Mouse (Mus musculus) left cerebral cortex, adult 2 months (tissue): ENCODE results near the gene Gtf3c1. TPM values are rescaled to one million over a fixed set of nuclear protein-coding genes. Genes with fewer than 3 reads are reported as not detected.
A peak's percentile ranks its signal among the peaks of the same experiment; 100 is the strongest.

Experiments used
- DNase-seq, 2 experiments: peaks; one replicate each; pipeline ENCODE4 v3.0.0; 2021 to 2022; ENCODE audit warnings: low spot score in 2 of 2, mixed read lengths in 1 of 2; ENCODE audit errors: extremely low spot score in 1 of 2
- H3K27ac ChIP-seq: fragments of 200-600 bp; 2 replicates; pipeline ENCODE4 v1.8.1; 2022
- H3K4me3 ChIP-seq: fragments of 200-600 bp; 2 replicates; pipeline ENCODE4 v1.8.1; 2022
- CTCF ChIP-seq: fragments of 200-600 bp; IDR thresholded peaks from 2 replicates; pipeline ENCODE4 v1.8.1; 2022; ENCODE audit warnings: antibody characterized with exemption, mild to moderate bottlenecking, moderate library complexity
- intact Hi-C: fragments of 180-260 bp; cut with DNase I; formaldehyde crosslinking; loops from one replicate; pipeline ENCODE4 v1.15.1; 2025
- total RNA-seq, 2 experiments: library from RNA; stranded (reverse); gene quantifications; 2 replicates each; pipeline ENCODE4 v1.2.3; 2021

Gtf3c1 gene
- total RNA-seq, 2 experiments from 2014 or later = 103 to 107 TPM

DNA sequence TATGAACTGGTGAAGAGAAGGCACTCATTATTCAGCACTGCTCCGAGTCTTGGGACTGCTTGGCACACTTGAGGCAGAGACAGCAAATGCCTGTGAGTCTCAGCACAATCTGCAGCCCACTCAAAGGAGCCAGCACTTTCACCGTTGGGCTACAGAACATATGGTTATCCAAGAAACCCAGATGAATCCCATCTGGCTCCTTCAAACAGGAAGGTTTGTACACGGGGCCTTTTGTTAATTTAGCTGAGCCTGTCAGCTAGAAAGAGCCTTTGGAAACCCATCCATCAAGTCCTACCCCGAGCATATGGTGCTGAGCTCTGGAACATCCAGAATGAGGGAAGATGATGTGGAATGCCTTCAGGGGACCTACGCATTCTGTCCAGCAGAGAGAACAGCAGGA lies 13.5 kb downstream of the Gtf3c1 start:
- DNase-seq = peak; percentile 49 to 51
- Histone ChIP-seq H3K27ac (peak overlapping the region; percentile 69; the same call in 1 of the 2 replicates), H3K4me3 (no peak overlapping the region)
- no peak for TF ChIP-seq CTCF
- intact Hi-C loops = loop anchor here (5.0 kb wide), 4 partner anchors 78 to 543 kb away; partner anchors contain the start of gene Gsg1l

DNA sequence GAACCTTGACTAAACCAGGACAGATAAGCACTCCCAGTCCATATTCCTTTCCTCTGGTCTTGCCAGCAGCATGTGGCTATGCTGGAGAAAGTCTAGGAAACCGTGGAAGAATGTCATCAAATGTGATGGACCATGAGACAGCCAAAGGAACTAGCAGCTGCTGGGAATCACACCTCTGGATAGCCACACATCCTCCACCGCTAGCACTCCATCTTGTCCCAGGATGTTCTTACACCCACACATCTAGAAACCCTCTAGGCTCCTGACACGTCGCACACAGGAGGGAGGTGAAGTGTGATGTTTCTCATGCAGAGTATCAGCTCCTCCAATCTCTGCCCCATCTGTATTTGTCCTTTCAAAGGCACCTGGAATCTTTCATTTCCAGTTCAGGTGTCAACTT lies 17.1 kb downstream of the Gtf3c1 start:
- TF ChIP-seq CTCF = no peak
- Histone ChIP-seq H3K27ac (no peak overlapping the region), H3K4me3 (no peak overlapping the region)
- intact Hi-C loops = loop anchor here (5.0 kb wide), 4 partner anchors 82 to 547 kb away; partner anchors contain the start of gene Gsg1l
- no peak for DNase-seq

DNA sequence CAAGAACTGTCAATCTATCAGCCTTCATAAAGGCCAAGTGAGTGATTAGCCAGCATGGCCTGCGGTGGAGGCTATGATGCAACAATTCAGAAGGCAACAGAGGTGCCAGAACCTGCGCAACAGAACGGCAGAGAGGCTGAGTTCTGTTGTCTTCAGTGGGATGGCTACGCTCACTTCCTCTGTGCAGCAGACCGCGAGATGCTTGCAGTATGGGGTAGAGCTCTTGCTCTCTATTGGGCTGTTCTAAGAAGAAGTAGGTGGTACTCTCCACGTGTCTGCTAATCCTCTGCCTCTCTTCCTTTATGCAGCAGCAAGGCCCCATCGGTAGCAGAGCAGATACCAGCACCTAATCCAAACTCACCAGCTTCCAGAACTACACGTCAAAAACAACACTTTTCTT lies 27.6 kb downstream of the Gtf3c1 start:
- no peak for TF ChIP-seq CTCF
- intact Hi-C loops = loop anchor here (5.0 kb wide), 1 partner anchor 407 kb away; no protein-coding TSS in a partner anchor
- Histone ChIP-seq H3K4me3 (no peak overlapping the region), H3K27ac (no peak overlapping the region)
- DNase-seq = no peak

DNA sequence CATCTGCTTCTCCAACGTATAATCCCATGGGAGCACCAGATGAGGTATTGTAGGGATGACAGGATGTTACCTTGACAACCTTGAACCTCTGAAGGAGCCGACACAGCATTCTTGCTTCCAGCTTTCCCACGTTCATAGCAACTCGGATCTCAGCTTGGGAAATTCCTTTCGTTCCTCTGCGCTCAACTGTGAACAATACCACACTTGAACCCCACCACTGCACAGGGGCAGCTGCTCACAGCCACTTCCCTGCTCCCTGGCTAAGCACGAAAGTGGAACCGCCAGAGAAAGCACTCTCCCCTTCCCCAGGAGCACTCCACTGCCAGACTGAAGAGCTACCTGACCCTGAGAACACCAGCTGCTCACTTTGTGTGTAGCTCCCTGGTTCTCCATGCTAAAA lies 28.8 kb downstream of the Gtf3c1 start:
- H3K4me3 ChIP-seq = no peak overlapping the region
- DNase-seq = no peak
- intact Hi-C loops = loop anchor here (5.0 kb wide), 1 partner anchor 409 kb away; no protein-coding TSS in a partner anchor

DNA sequence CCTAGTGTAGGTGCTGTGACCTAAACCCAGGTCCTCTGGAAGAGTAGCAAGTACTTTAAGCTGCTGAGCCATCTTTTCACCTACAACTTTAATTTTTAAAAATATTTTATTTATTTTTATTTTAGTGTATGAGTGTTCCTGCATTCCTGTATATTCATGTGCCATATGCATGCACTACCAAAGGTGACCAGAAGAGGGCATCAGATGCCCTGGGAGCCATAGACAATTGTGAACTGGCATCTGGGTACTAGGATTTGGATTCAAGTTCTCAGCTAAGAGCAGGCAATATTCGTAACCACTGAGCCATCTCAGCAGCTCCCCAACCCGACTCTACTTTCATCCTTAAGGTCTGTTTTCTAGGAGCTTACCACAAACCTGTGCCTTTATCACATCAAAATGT lies 32.7 kb downstream of the Gtf3c1 start:
- intact Hi-C loops = loop anchor here (5.0 kb wide), 1 partner anchor 412 kb away; no protein-coding TSS in a partner anchor
- H3K27ac ChIP-seq = no peak overlapping the region
- peak; percentile 93 for TF ChIP-seq CTCF
- H3K4me3 ChIP-seq = no peak overlapping the region
- DNase-seq = peak; percentile 43 to 53

More for the DNA sequence above, 28.8 kb downstream of the Gtf3c1 start:
- no peak for TF ChIP-seq CTCF
- H3K27ac ChIP-seq = no peak overlapping the region

DNA sequence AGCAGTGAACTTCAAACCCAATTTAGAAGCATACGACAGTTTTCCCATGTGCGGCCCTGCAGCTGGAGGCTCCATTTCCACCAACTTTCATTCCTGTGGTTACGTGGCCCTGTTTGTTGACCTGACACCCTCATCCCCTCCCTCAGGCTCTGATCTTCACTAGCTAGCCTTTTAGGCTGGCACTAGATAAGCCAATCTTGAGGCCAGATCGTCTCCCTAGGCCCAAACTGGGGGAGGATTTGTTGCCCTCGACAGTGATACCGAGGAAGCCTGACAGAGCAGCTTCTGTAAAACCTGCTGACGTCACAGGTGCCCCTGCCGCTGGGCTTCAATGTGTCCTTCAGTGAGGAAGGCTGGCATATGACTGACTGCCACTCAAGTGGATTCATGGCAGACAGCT lies 36.2 kb downstream of the Gtf3c1 start:
- Histone ChIP-seq H3K27ac (no peak overlapping the region), H3K4me3 (no peak overlapping the region)
- no peak for DNase-seq
- intact Hi-C loops = no loop called here
- TF ChIP-seq CTCF = no peak

DNA sequence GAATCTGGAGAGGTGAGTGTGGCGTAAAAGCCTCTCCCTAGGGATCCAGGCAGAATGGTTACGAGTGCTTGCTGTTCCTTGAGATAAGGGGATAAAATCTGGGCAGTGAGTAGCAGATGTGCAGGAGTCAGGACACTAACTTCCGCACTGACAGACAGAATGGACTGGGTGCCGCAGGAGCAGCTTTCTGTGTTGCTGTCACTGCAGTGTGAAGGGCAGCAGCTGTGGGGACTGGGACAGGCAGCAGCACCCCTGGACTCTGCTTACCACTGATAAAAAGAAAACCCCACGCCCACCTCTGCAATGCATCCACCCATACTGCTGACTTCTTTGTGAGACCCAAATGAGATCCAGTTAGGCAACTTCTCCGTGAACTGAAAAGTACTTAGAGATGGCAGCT lies 36.7 kb downstream of the Gtf3c1 start:
- no peak for DNase-seq
- Histone ChIP-seq H3K27ac (no peak overlapping the region), H3K4me3 (no peak overlapping the region)
- no peak for TF ChIP-seq CTCF
- intact Hi-C loops = no loop called here

DNA sequence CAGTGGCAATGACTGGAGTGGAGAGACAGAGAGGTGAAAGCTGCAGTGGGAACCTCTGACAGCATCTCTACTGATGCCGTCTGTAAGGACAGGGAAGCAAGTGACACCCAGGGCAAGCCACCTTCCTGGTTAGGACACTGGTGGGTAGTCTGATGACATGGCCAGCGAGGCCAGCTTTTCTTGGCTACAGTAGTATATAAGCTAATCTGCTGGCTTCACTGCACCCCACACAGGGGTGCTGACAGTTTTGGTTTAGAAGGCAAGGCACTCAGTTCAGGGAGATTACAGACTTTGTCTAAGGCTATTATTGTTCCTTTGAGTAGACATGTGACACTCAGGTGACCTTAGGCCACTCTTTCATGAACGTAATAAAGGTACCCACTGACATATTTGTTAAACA lies 43.9 kb downstream of the Gtf3c1 start:
- no peak for TF ChIP-seq CTCF
- no peak overlapping the region for H3K4me3 ChIP-seq
- H3K27ac ChIP-seq = no peak overlapping the region
- no peak for DNase-seq
- intact Hi-C loops = no loop called here

DNA sequence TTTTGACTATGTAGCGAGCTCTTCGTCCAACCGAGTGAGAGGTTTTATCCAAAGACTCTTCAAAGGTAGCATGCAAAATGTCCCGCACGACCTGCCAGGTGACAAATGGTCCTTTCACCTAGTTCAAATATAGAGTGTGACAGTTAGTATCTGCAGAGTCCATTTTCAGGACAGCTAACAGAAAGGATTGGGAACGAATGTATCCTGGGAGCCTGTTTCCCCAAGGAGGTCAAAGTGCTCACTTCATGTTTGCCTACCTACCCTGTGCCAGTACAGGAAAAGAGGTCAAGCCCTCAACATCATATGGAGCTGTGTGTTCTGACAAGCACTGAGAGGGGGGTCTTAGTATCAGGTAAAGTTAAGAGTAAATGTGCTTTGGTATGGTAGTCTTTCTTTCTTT lies 50.1 kb downstream of the Gtf3c1 start:
- Histone ChIP-seq H3K27ac (no peak overlapping the region), H3K4me3 (no peak overlapping the region)
- TF ChIP-seq CTCF = no peak
- intact Hi-C loops = no loop called here
- DNase-seq = no peak

DNA sequence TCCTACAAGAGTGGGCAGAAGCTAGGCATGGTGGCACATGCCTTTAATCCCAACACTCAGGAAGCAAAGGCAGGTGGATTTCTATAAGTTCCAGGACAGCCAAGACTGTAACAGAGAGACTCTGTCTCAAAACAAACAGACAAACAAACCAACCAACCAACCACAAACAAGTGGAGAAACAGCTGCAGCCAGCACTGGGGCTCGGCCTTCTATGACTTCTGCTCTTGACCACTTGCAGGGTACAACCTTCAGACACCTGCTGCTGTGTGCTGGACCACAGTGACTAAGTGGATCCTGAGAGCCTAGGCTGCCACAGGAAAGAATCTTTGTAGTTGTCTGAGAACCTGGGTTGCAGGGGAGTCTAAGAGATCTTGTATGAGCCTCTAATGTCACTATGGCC lies 58.6 kb downstream of the Gtf3c1 start:
- intact Hi-C loops = no loop called here
- no peak for TF ChIP-seq CTCF
- DNase-seq = no peak
- Histone ChIP-seq H3K27ac (no peak overlapping the region), H3K4me3 (no peak overlapping the region)

DNA sequence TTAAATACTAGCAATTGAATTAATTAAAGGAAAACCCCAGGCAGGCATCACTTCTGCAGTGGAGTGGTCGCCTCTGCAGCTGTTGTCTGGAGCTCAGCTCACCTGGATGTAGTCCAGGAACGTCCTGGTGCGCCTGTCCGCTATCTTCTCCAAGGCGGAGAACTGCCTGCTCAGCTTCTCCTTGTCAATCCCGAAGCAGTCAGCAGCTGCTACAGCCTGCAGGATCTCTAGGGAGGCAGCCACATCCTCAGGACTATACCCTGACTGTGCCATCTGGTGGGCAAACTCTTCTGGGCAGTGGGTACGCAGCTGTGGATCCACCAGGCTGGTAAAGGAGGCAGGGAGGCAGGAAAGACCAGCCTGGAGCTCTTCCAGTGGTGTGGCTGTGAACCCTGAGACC lies 62.2 kb downstream of the Gtf3c1 start:
- Histone ChIP-seq H3K27ac (no peak overlapping the region), H3K4me3 (no peak overlapping the region)
- DNase-seq = no peak
- TF ChIP-seq CTCF = no peak
- intact Hi-C loops = no loop called here

DNA sequence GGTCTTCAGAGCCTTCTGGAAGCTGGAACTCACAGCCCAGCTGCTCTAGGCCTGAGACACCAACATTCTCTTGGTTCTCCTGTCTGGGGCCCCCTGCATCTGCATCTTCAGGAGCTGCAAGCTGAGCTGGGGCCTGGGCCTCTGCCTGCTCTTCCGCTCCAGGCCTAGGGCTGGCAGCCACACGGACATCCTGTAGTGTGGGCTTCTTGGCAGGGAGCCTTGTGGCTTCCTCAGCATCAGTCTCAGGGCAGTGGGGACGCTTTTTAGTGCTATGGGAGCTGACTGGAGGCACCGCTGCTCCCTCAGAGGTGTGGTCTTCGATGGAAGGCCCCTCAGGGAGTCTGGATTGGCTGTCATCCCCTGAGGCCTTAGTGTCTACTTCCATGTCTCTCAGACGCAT lies 63.7 kb downstream of the Gtf3c1 start:
- Histone ChIP-seq H3K4me3 (no peak overlapping the region), H3K27ac (no peak overlapping the region)
- no peak for DNase-seq
- intact Hi-C loops = no loop called here
- TF ChIP-seq CTCF = no peak

DNA sequence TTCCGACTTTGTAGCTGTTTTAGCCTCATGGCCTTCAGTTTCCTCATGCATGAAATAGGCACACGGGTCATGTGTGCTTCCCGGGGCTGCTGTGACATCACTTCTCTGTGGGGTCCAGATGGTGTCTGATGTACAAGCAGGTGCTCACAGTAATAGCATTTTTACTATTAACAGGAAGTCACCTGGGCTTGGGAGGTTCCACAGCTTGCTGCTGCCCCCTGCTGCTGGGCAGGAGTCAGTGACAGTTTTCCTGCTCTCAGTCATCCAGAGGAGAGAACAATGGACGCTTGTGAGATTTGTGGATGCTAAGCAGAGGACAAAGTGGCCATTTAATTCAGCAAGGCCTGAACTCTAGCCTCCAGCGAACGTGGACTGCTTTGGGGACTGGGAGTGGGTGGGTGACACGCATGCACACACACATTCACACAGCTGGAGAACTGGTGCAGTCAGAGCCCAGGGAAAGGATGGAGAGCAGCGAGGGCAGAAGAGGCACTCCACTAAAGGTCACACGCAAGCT lies 68.7 kb downstream of the Gtf3c1 start:
- H3K27ac ChIP-seq = peak overlapping the region; percentile 7; the same call in 1 of the 2 replicates
- DNase-seq = peak; percentile 77 to 80
- peak; percentile 86 for TF ChIP-seq CTCF
- intact Hi-C loops = loop anchor here (1.0 to 5.0 kb wide), 2 partner anchors 57 to 169 kb away; no protein-coding TSS in a partner anchor
- H3K4me3 ChIP-seq = no peak overlapping the region
